Mouse (Mus musculus): ENCODE results near the gene Nbr1. TPM values are rescaled to one million over a fixed set of nuclear protein-coding genes. Genes with fewer than 3 reads are reported as not detected.
"Not testable (repeated sequence)": the region's sequence is repeated elsewhere in the genome, so short reads cannot be mapped to it uniquely, and the experiment has no call there.

The Nbr1 gene
- polyA plus RNA-seq, 1 experiment from 2014 or later, result 80.3 TPM

- H3K9me3 ChIP-seq (replicated peaks), result no peaks in the 10 kb centered on the region
- no peak for ATAC-seq (ENCODE audit: low FRiP score)
- no peaks in the 10 kb centered on the region for H3K36me3 ChIP-seq
- no peak overlapping the region for H3K27ac ChIP-seq (replicated peaks)
- H3K27me3 ChIP-seq (replicated peaks), result no peaks in the 10 kb centered on the region
- WGBS, result 65% methylated on average over 4 of the region's 4 CpGs
- peaks cover 17% of the 10 kb centered on the region for H3K4me1 ChIP-seq
- no peak overlapping the region for H3K4me2 ChIP-seq
- no peak overlapping the region for H3K4me3 ChIP-seq (replicated peaks)
- H3K9ac ChIP-seq (replicated peaks), result no peak overlapping the region
These were observed 62.2 kb downstream of the Nbr1 start for GRCm38 (mm10) chr11:101614116-101614515.

GRCm38 (mm10) chr11:101615380-101615779, 63.4 kb downstream of the Nbr1 start:
- 87% methylated on average over 6 of the region's 6 CpGs for WGBS
- Histone ChIP-seq H3K27ac (replicated peaks) (no peak overlapping the region), H3K4me2 (no peak overlapping the region), H3K36me3 (no peaks in the 10 kb centered on the region), H3K9ac (replicated peaks) (no peak overlapping the region), H3K4me3 (replicated peaks) (no peak overlapping the region), H3K4me1 (peaks cover 17% of the 10 kb centered on the region), H3K27me3 (replicated peaks) (no peaks in the 10 kb centered on the region), H3K9me3 (replicated peaks) (no peaks in the 10 kb centered on the region)
- ATAC-seq (ENCODE audit: low FRiP score), result no peak

- H3K27ac ChIP-seq (replicated peaks), result no peak overlapping the region
- peaks cover 17% of the 10 kb centered on the region for H3K4me1 ChIP-seq
- H3K36me3 ChIP-seq, result no peaks in the 10 kb centered on the region
- H3K9me3 ChIP-seq (replicated peaks), result no peaks in the 10 kb centered on the region
- H3K4me2 ChIP-seq, result no peak overlapping the region
- no peaks in the 10 kb centered on the region for H3K27me3 ChIP-seq (replicated peaks)
- no peak overlapping the region for H3K9ac ChIP-seq (replicated peaks)
- WGBS, result 93% methylated on average over 8 of the region's 8 CpGs
- no peak for ATAC-seq (ENCODE audit: low FRiP score)
- no peak overlapping the region for H3K4me3 ChIP-seq (replicated peaks)
These were observed 64.2 kb downstream of the Nbr1 start for GRCm38 (mm10) chr11:101616104-101616503.

GRCm38 (mm10) chr11:101616948-101617767, 65.2 kb downstream of the Nbr1 start:
- Histone ChIP-seq H3K36me3 (no peaks in the 10 kb centered on the region), H3K4me1 (peaks cover 17% of the 10 kb centered on the region), H3K4me2 (peak overlapping the region; percentile 37), H3K27ac (replicated peaks) (0 out of 2 replicates have a peak overlapping the region, but pooled peaks have one; percentile 28), H3K27me3 (replicated peaks) (no peaks in the 10 kb centered on the region), H3K9me3 (replicated peaks) (no peaks in the 10 kb centered on the region), H3K4me3 (replicated peaks) (no peak overlapping the region), H3K9ac (replicated peaks) (no peak overlapping the region)
- ATAC-seq (ENCODE audit: low FRiP score), result peak; percentile 40; the same call in 1 of the 2 replicates
- WGBS, result 26% methylated on average over 18 of the region's 18 CpGs

- Histone ChIP-seq H3K9ac (replicated peaks) (no peak overlapping the region), H3K27me3 (replicated peaks) (no peaks in the 10 kb centered on the region), H3K4me1 (peaks cover 17% of the 10 kb centered on the region), H3K9me3 (replicated peaks) (no peaks in the 10 kb centered on the region), H3K27ac (replicated peaks) (0 out of 2 replicates have a peak overlapping the region, but pooled peaks have one; percentile 24), H3K36me3 (no peaks in the 10 kb centered on the region), H3K4me2 (peak overlapping the region; percentile 37), H3K4me3 (replicated peaks) (no peak overlapping the region)
- peak; percentile 63 for ATAC-seq (ENCODE audit: low FRiP score)
- WGBS, result 9% methylated on average over 8 of the region's 8 CpGs
These were observed 65.9 kb downstream of the Nbr1 start for GRCm38 (mm10) chr11:101617849-101618248.

- Histone ChIP-seq H3K4me1 (peaks cover 17% of the 10 kb centered on the region), H3K27me3 (replicated peaks) (no peaks in the 10 kb centered on the region), H3K4me3 (replicated peaks) (no peak overlapping the region), H3K9me3 (replicated peaks) (no peaks in the 10 kb centered on the region), H3K36me3 (no peaks in the 10 kb centered on the region), H3K9ac (replicated peaks) (no peak overlapping the region), H3K27ac (replicated peaks) (no peak overlapping the region), H3K4me2 (no peak overlapping the region)
- WGBS, result 78% methylated on average over 3 of the region's 3 CpGs
- no peak for ATAC-seq (ENCODE audit: low FRiP score)
These were observed 66.6 kb downstream of the Nbr1 start for GRCm38 (mm10) chr11:101618596-101618995.

- H3K9ac ChIP-seq (replicated peaks); H3K9me3 ChIP-seq (replicated peaks); H3K4me3 ChIP-seq (replicated peaks); H3K36me3 ChIP-seq; H3K27me3 ChIP-seq (replicated peaks); H3K27ac ChIP-seq (replicated peaks); ATAC-seq (ENCODE audit: low FRiP score); H3K4me2 ChIP-seq: not testable (repeated sequence)
- WGBS, result 91% methylated on average over 11 of the region's 11 CpGs
- H3K4me1 ChIP-seq, result peaks cover 17% of the 10 kb centered on the region
These were observed 68.2 kb downstream of the Nbr1 start for GRCm38 (mm10) chr11:101620022-101620655.

- Histone ChIP-seq H3K4me3 (replicated peaks) (peak overlapping the region; percentile 36), H3K4me2 (peak overlapping the region; percentile 98), H3K27me3 (replicated peaks) (no peaks in the 10 kb centered on the region), H3K36me3 (no peaks in the 10 kb centered on the region), H3K27ac (replicated peaks) (peak overlapping the region; percentile 84), H3K9ac (replicated peaks) (peak overlapping the region; percentile 43), H3K9me3 (replicated peaks) (no peaks in the 10 kb centered on the region), H3K4me1 (peaks cover 10% of the 10 kb centered on the region)
- WGBS, result 7% methylated on average over 8 of the region's 8 CpGs
- peak; percentile 45 for ATAC-seq (ENCODE audit: low FRiP score)
These were observed 74.7 kb downstream of the Nbr1 start for GRCm38 (mm10) chr11:101626649-101626994.

GRCm38 (mm10) chr11:101626995-101627856, 75.3 kb downstream of the Nbr1 start, which contains the start of gene Rdm1:
Rdm1 (plus strand) TSS chr11:101627195.
- peak; percentile 88 for ATAC-seq (ENCODE audit: low FRiP score)
- under 1% methylated on average over 33 of the region's 34 CpGs for WGBS
- no peaks in the 10 kb centered on the region for H3K36me3 ChIP-seq

GRCm38 (mm10) chr11:101627857-101628559, 76.1 kb downstream of the Nbr1 start:
- Histone ChIP-seq H3K9me3 (replicated peaks) (no peaks in the 10 kb centered on the region), H3K4me3 (replicated peaks) (peak overlapping the region; percentile 65), H3K4me2 (peak overlapping the region; percentile 98), H3K27me3 (replicated peaks) (no peaks in the 10 kb centered on the region), H3K9ac (replicated peaks) (peak overlapping the region; percentile 56), H3K36me3 (no peaks in the 10 kb centered on the region), H3K27ac (replicated peaks) (peak overlapping the region; percentile 84), H3K4me1 (peaks cover 10% of the 10 kb centered on the region)
- under 1% methylated on average over 29 of the region's 33 CpGs for WGBS
- ATAC-seq (ENCODE audit: low FRiP score), result peak; percentile 43; the same call in 1 of the 2 replicates

More at GRCm38 (mm10) chr11:101626995-101627856, 75.3 kb downstream of the Nbr1 start, which contains the start of gene Rdm1:
- no peaks in the 10 kb centered on the region for H3K27me3 ChIP-seq (replicated peaks)
- H3K4me3 ChIP-seq (replicated peaks), result peak within 1 kb of the TSS; percentile 65
- H3K27ac ChIP-seq (replicated peaks), result peak within 1 kb of the TSS; percentile 84
- H3K4me1 ChIP-seq, result peaks cover 10% of the 10 kb centered on the region
- H3K4me2 ChIP-seq, result peak within 1 kb of the TSS; percentile 98
- H3K9ac ChIP-seq (replicated peaks), result peak within 1 kb of the TSS; percentile 56
- H3K9me3 ChIP-seq (replicated peaks), result no peaks in the 10 kb centered on the region

Measured in neural tube, embryonic 15.5 days (tissue).